Mouse (Mus musculus): ENCODE measurements around the gene Flcn. TPM values are rescaled to one million over a fixed set of nuclear protein-coding genes. Genes with fewer than 3 reads are reported as not detected.

The Flcn gene
- polyA plus RNA-seq, 1 experiment from 2014 or later, result 32.0 TPM

GRCm38 (mm10) chr11:59810480-59811158 lies 803 bp upstream of the Flcn start:
- Histone ChIP-seq H3K27me3 (ENCODE audit: control insufficient read depth, insufficient read depth, low read length) (no peaks in the 10 kb centered on the region), H3K4me2 (ENCODE audit: low read depth, severe bottlenecking) (peak overlapping the region; percentile 84), H3K4me3 (ENCODE audit: low read depth, low read length) (peak overlapping the region; percentile 75), H3K9me3 (ENCODE audit: control insufficient read depth, low read length) (no peaks in the 10 kb centered on the region), H3K27ac (replicated peaks; ENCODE audit: low read depth, low read length) (no peak overlapping the region), H3K4me1 (ENCODE audit: control insufficient read depth, insufficient read depth, low read length) (peaks cover 6% of the 10 kb centered on the region), H3K36me3 (ENCODE audit: control insufficient read depth, insufficient read depth, low read length) (no peaks in the 10 kb centered on the region; the same call in 1 of the 2 replicates), H3K9ac (ENCODE audit: low read length) (peak overlapping the region; percentile 96)
- ATAC-seq (ENCODE audit: insufficient number of reproducible peaks, low FRiP score, low TSS enrichment, low read depth) (no peak), DNase-seq (ENCODE audit: low spot score) (no peak)
- WGBS, result 71% methylated on average over 14 of the region's 14 CpGs

- under 1% methylated on average over 15 of the region's 15 CpGs for WGBS
- DNase-seq (ENCODE audit: low spot score) (no peak), ATAC-seq (ENCODE audit: insufficient number of reproducible peaks, low FRiP score, low TSS enrichment, low read depth) (no peak)
- peaks cover 2% of the 10 kb centered on the region; the same call in 1 of the 2 replicates for H3K36me3 ChIP-seq (ENCODE audit: control insufficient read depth, insufficient read depth, low read length)
- no peaks in the 10 kb centered on the region for H3K9me3 ChIP-seq (ENCODE audit: control insufficient read depth, low read length)
- peak overlapping the region; percentile 97 for H3K27ac ChIP-seq (replicated peaks; ENCODE audit: low read depth, low read length)
- H3K4me2 ChIP-seq (ENCODE audit: low read depth, severe bottlenecking), result peak overlapping the region; percentile 84
- peak overlapping the region; percentile 96 for H3K9ac ChIP-seq (ENCODE audit: low read length)
- H3K4me3 ChIP-seq (ENCODE audit: low read depth, low read length), result peak overlapping the region; percentile 75
- peaks cover 6% of the 10 kb centered on the region for H3K4me1 ChIP-seq (ENCODE audit: control insufficient read depth, insufficient read depth, low read length)
- H3K27me3 ChIP-seq (ENCODE audit: control insufficient read depth, insufficient read depth, low read length), result no peaks in the 10 kb centered on the region
These were observed 646 bp downstream of the Flcn start for GRCm38 (mm10) chr11:59809071-59809669.

- Histone ChIP-seq H3K9ac (ENCODE audit: low read length) (peak overlapping the region; percentile 96; the same call in 1 of the 2 replicates), H3K27ac (replicated peaks; ENCODE audit: low read depth, low read length) (no peak overlapping the region), H3K27me3 (ENCODE audit: control insufficient read depth, insufficient read depth, low read length) (no peaks in the 10 kb centered on the region), H3K36me3 (ENCODE audit: control insufficient read depth, insufficient read depth, low read length) (peaks cover 6% of the 10 kb centered on the region; the same call in 1 of the 2 replicates), H3K9me3 (ENCODE audit: control insufficient read depth, low read length) (no peaks in the 10 kb centered on the region), H3K4me1 (ENCODE audit: control insufficient read depth, insufficient read depth, low read length) (peaks cover 6% of the 10 kb centered on the region), H3K4me3 (ENCODE audit: low read depth, low read length) (peak overlapping the region; percentile 75), H3K4me2 (ENCODE audit: low read depth, severe bottlenecking) (peak overlapping the region; percentile 84)
- no peak for DNase-seq (ENCODE audit: low spot score)
- WGBS, result 73% methylated on average over 14 of the region's 14 CpGs
- no peak for ATAC-seq (ENCODE audit: insufficient number of reproducible peaks, low FRiP score, low TSS enrichment, low read depth)
These were observed 1.5 kb downstream of the Flcn start for GRCm38 (mm10) chr11:59808170-59808960.

- Histone ChIP-seq H3K9ac (ENCODE audit: low read length) (no peak overlapping the region), H3K9me3 (ENCODE audit: control insufficient read depth, low read length) (no peaks in the 10 kb centered on the region), H3K27me3 (ENCODE audit: control insufficient read depth, insufficient read depth, low read length) (no peaks in the 10 kb centered on the region), H3K27ac (replicated peaks; ENCODE audit: low read depth, low read length) (no peak overlapping the region), H3K4me3 (ENCODE audit: low read depth, low read length) (no peak overlapping the region), H3K4me2 (ENCODE audit: low read depth, severe bottlenecking) (no peak overlapping the region), H3K4me1 (ENCODE audit: control insufficient read depth, insufficient read depth, low read length) (peaks cover 6% of the 10 kb centered on the region), H3K36me3 (ENCODE audit: control insufficient read depth, insufficient read depth, low read length) (peaks cover 18% of the 10 kb centered on the region; the same call in 1 of the 2 replicates)
- DNase-seq (ENCODE audit: low spot score) (no peak), ATAC-seq (ENCODE audit: insufficient number of reproducible peaks, low FRiP score, low TSS enrichment, low read depth) (no peak)
- WGBS, result 98% methylated on average over 2 of the region's 2 CpGs
These were observed 4.2 kb downstream of the Flcn start for GRCm38 (mm10) chr11:59805656-59806055.

- Histone ChIP-seq H3K4me2 (ENCODE audit: low read depth, severe bottlenecking) (no peak overlapping the region), H3K27me3 (ENCODE audit: control insufficient read depth, insufficient read depth, low read length) (no peaks in the 10 kb centered on the region), H3K27ac (replicated peaks; ENCODE audit: low read depth, low read length) (no peak overlapping the region), H3K9me3 (ENCODE audit: control insufficient read depth, low read length) (no peaks in the 10 kb centered on the region), H3K9ac (ENCODE audit: low read length) (no peak overlapping the region), H3K36me3 (ENCODE audit: control insufficient read depth, insufficient read depth, low read length) (peaks cover 22% of the 10 kb centered on the region), H3K4me3 (ENCODE audit: low read depth, low read length) (no peak overlapping the region), H3K4me1 (ENCODE audit: control insufficient read depth, insufficient read depth, low read length) (peaks cover 6% of the 10 kb centered on the region)
- ATAC-seq (ENCODE audit: insufficient number of reproducible peaks, low FRiP score, low TSS enrichment, low read depth), result no peak
- 95% methylated on average over 1 of the region's 1 CpGs for WGBS
- no peak for DNase-seq (ENCODE audit: low spot score)
These were observed 4.6 kb downstream of the Flcn start for GRCm38 (mm10) chr11:59805256-59805655.

- H3K27me3 ChIP-seq (ENCODE audit: control insufficient read depth, insufficient read depth, low read length), result no peaks in the 10 kb centered on the region
- no peak overlapping the region for H3K4me3 ChIP-seq (ENCODE audit: low read depth, low read length)
- peaks cover 25% of the 10 kb centered on the region for H3K36me3 ChIP-seq (ENCODE audit: control insufficient read depth, insufficient read depth, low read length)
- H3K27ac ChIP-seq (replicated peaks; ENCODE audit: low read depth, low read length), result no peak overlapping the region
- H3K4me1 ChIP-seq (ENCODE audit: control insufficient read depth, insufficient read depth, low read length), result peaks cover 6% of the 10 kb centered on the region
- H3K9me3 ChIP-seq (ENCODE audit: control insufficient read depth, low read length), result no peaks in the 10 kb centered on the region
- ATAC-seq (ENCODE audit: insufficient number of reproducible peaks, low FRiP score, low TSS enrichment, low read depth) (no peak), DNase-seq (ENCODE audit: low spot score) (no peak)
- 93% methylated on average over 22 of the region's 22 CpGs for WGBS
- H3K4me2 ChIP-seq (ENCODE audit: low read depth, severe bottlenecking), result no peak overlapping the region
- H3K9ac ChIP-seq (ENCODE audit: low read length), result no peak overlapping the region
These were observed 5.3 kb downstream of the Flcn start for GRCm38 (mm10) chr11:59804409-59805110.

GRCm38 (mm10) chr11:59803516-59803915 lies 6.3 kb downstream of the Flcn start:
- Histone ChIP-seq H3K27ac (replicated peaks; ENCODE audit: low read depth, low read length) (no peak overlapping the region), H3K4me3 (ENCODE audit: low read depth, low read length) (no peak overlapping the region), H3K4me2 (ENCODE audit: low read depth, severe bottlenecking) (no peak overlapping the region), H3K36me3 (ENCODE audit: control insufficient read depth, insufficient read depth, low read length) (peaks cover 33% of the 10 kb centered on the region), H3K4me1 (ENCODE audit: control insufficient read depth, insufficient read depth, low read length) (peaks cover under 1% of the 10 kb centered on the region), H3K9me3 (ENCODE audit: control insufficient read depth, low read length) (no peaks in the 10 kb centered on the region), H3K9ac (ENCODE audit: low read length) (no peak overlapping the region), H3K27me3 (ENCODE audit: control insufficient read depth, insufficient read depth, low read length) (no peaks in the 10 kb centered on the region)
- WGBS, result 88% methylated on average over 14 of the region's 14 CpGs
- no peak for DNase-seq (ENCODE audit: low spot score)
- ATAC-seq (ENCODE audit: insufficient number of reproducible peaks, low FRiP score, low TSS enrichment, low read depth), result no peak

- no peak overlapping the region for H3K4me2 ChIP-seq (ENCODE audit: low read depth, severe bottlenecking)
- no peak overlapping the region for H3K4me3 ChIP-seq (ENCODE audit: low read depth, low read length)
- H3K36me3 ChIP-seq (ENCODE audit: control insufficient read depth, insufficient read depth, low read length), result peaks cover 37% of the 10 kb centered on the region
- no peak for DNase-seq (ENCODE audit: low spot score)
- 95% methylated on average over 8 of the region's 8 CpGs for WGBS
- no peaks in the 10 kb centered on the region for H3K27me3 ChIP-seq (ENCODE audit: control insufficient read depth, insufficient read depth, low read length)
- no peak overlapping the region for H3K9ac ChIP-seq (ENCODE audit: low read length)
- H3K4me1 ChIP-seq (ENCODE audit: control insufficient read depth, insufficient read depth, low read length), result no peaks in the 10 kb centered on the region
- no peak overlapping the region for H3K27ac ChIP-seq (replicated peaks; ENCODE audit: low read depth, low read length)
- H3K9me3 ChIP-seq (ENCODE audit: control insufficient read depth, low read length), result no peaks in the 10 kb centered on the region
- ATAC-seq (ENCODE audit: insufficient number of reproducible peaks, low FRiP score, low TSS enrichment, low read depth), result no peak
These were observed 7.9 kb downstream of the Flcn start for GRCm38 (mm10) chr11:59801881-59802280.
